Mouse (Mus musculus) skeletal muscle tissue, postnatal 0 days (tissue): ENCODE data around the gene Prr23a3. TPM values are rescaled to one million over a fixed set of nuclear protein-coding genes. Genes with fewer than 3 reads are reported as not detected.

Experiments used
- polyA plus RNA-seq: library from polyadenylated mRNA; unstranded; fragments of >200 nt; fragmentation: Nextera tagmentation; extraction: Ambion mirVana; gene quantifications from 2 replicates; pipeline ENCODE4 v1.2.1, GENCODE M21; 2015

Gene Prr23a3
- not detected in 2 replicates for polyA plus RNA-seq

GRCm38 (mm10) chr9:98864571-98864970 is at the start of gene Prr23a3:
TSS of gene Prr23a3 (plus strand) at chr9:98864767.

GRCm38 (mm10) chr9:98842117-98842516 is 22.4 kb upstream of the Prr23a3 start, which contains the start of gene Prr23a1:
TSS of gene Prr23a1 (plus strand) at chr9:98842503.

GRCm38 (mm10) chr9:98856210-98856609 is 8.4 kb upstream of the Prr23a3 start, which contains the start of gene Prr23a2:
TSS of gene Prr23a2 (plus strand) at chr9:98856494.

GRCm38 (mm10) chr9:98902819-98903218 is 38.3 kb downstream of the Prr23a3 start, which contains the start of gene 7420426K07Rik:
TSS of gene 7420426K07Rik (plus strand) at chr9:98903119.

Other genes starting within 250 kb of the Prr23a3 start
- gene Prr23a1, start 22.3 kb upstream of the Prr23a3 start, polyA plus RNA-seq = not detected in 2 replicates
- gene Prr23a2, start 8.3 kb upstream of the Prr23a3 start, polyA plus RNA-seq = not detected in 2 replicates
- not detected in 2 replicates for gene 7420426K07Rik, start 38.4 kb downstream of the Prr23a3 start, polyA plus RNA-seq
- not detected in 2 replicates for gene Foxl2, start 90.5 kb downstream of the Prr23a3 start, polyA plus RNA-seq
- 12.2 and 16.3 TPM in 2 replicates for gene Faim, start 121.6 kb downstream of the Prr23a3 start, polyA plus RNA-seq
- gene Gm1123, start 170.9 kb downstream of the Prr23a3 start, polyA plus RNA-seq = 0.09 TPM in 1 of 2 replicates, not detected in the other